Mouse (Mus musculus): ENCODE results near the gene Eya2. TPM values are rescaled to one million over a fixed set of nuclear protein-coding genes. Genes with fewer than 3 reads are reported as not detected.

The Eya2 gene
- total and polyA plus RNA-seq, 3 experiments = not detected

DNA sequence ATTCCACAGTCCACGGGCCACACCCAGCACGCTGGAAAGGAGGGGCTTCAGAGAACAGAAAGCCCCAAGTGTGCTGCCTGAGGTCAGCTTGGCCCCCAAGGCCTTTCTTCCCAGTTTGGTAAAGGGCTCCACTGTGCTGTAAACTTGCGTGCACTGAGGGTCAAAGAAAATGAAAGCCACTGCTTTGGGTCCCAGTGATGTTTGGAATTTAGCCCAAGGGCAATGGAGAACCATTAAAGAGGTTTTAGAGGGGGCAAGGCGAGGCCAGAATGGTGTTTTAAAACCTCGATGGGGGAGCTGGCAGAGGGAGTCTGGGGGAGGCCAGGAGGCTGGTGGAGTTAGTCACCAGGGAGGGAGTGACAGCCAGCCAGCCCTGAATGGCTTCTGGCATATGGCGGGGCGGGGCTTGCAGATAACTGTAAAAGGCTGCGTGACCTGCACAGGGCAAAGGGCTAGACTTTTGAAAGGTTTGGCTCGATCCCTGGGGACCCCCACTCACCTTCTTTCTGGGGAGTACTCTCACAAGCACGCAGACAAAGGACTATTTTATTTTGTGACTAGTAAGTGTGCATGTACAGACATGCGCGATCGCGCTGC, 47.2 kb downstream of the Eya2 start:
- no peak overlapping the region for H3K27ac ChIP-seq (ENCODE audit: control insufficient read depth, low read depth, low read length)
- H3K27me3 ChIP-seq (ENCODE audit: control insufficient read depth in 1 of 2, insufficient read depth in 2 of 2, low read length in 2 of 2) = no peaks in the 10 kb centered on the region
- no peaks in the 10 kb centered on the region for H3K9me3 ChIP-seq (replicated peaks; ENCODE audit: insufficient read depth, low read length)
- no peak overlapping the region for H3K4me3 ChIP-seq (ENCODE audit: control insufficient read depth in 1 of 2, insufficient read depth in 1 of 2, low read depth in 2 of 2, low read length in 2 of 2)
- no peaks in the 10 kb centered on the region for H3K36me3 ChIP-seq (ENCODE audit: control insufficient read depth in 1 of 2, insufficient read depth in 2 of 2, low read length in 2 of 2)
- DNase-seq (ENCODE audit: low read depth, low spot score) = no peak
- no peak for TF ChIP-seq RCOR1 (IDR thresholded peaks at IDR 0.05; ENCODE audit: low read depth, low read length)
- TF ChIP-seq ZKSCAN1 (IDR thresholded peaks at IDR 0.05; ENCODE audit: low read depth, low read length) = no peak
- no peak for TF ChIP-seq SIN3A (IDR thresholded peaks at IDR 0.05; ENCODE audit: low read length)
- TF ChIP-seq MXI1 (IDR thresholded peaks at IDR 0.05; ENCODE audit: low read depth, low read length) = no peak
- no peak for TF ChIP-seq HCFC1 (IDR thresholded peaks at IDR 0.05; ENCODE audit: low read depth, low read length)
- no peaks in the 10 kb centered on the region for H3K79me2 ChIP-seq (ENCODE audit: control insufficient read depth, insufficient read depth, low read length, poor library complexity)
- H3K9ac ChIP-seq (ENCODE audit: control insufficient read depth, low read depth, low read length, poor library complexity, severe bottlenecking) = no peak overlapping the region
- H3K4me1 ChIP-seq (ENCODE audit: control insufficient read depth in 1 of 2, insufficient read depth in 2 of 2, low read length in 2 of 2) = no peaks in the 10 kb centered on the region

DNA sequence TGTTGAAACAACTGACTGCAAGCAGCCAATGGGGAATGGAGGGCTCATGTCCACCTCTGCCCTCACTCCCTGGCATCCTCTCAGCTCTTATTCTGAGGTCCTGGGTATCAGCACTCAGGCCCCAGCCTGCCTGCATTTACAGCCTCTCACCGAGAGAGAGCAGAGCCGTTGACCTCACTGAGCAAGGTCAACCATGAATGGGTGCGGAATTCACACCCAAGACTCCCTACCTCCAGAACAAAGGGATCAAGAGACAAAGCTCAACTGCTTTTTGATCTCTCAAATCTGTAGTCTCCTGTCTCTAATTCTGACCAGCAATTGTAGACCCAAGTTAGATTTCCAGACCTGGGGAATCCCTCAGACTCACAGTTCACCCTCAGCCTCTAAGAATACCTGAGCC, 48.8 kb downstream of the Eya2 start:
- TF ChIP-seq NELFE (IDR thresholded peaks at IDR 0.05; ENCODE audit: low read depth, low read length) = no peak
- no peak for TF ChIP-seq HCFC1 (IDR thresholded peaks at IDR 0.05; ENCODE audit: low read depth, low read length)
- no peak for TF ChIP-seq POLR2AphosphoS5 (IDR thresholded peaks at IDR 0.05; ENCODE audit: borderline replicate concordance, low read depth, low read length)
- TF ChIP-seq SMC3 (IDR thresholded peaks at IDR 0.05; ENCODE audit: low read depth, low read length) = no peak
- TF ChIP-seq MYB (IDR thresholded peaks at IDR 0.05; ENCODE audit: low read depth, low read length) = no peak
- TF ChIP-seq KAT2A (conservative IDR thresholded peaks at IDR 0.05; ENCODE audit: low read depth, low read length) = no peak
- no peak for TF ChIP-seq UBTF (IDR thresholded peaks at IDR 0.05; ENCODE audit: borderline replicate concordance, insufficient read depth, low read depth, low read length)
- TF ChIP-seq NRF1 (IDR thresholded peaks at IDR 0.05; ENCODE audit: insufficient read depth, low read depth, low read length, poor library complexity, severe bottlenecking) = no peak
- TF ChIP-seq ETS1 (IDR thresholded peaks at IDR 0.05; ENCODE audit: low read depth, low read length) = no peak
- TF ChIP-seq POLR2AphosphoS2 (IDR thresholded peaks at IDR 0.05; ENCODE audit: low read length) = no peak
- TF ChIP-seq ZNF384 (IDR thresholded peaks at IDR 0.05; ENCODE audit: low read depth, low read length) = no peak
- Histone ChIP-seq H3K4me1 (ENCODE audit: control insufficient read depth in 1 of 2, insufficient read depth in 2 of 2, low read length in 2 of 2) (no peaks in the 10 kb centered on the region), H3K27ac (ENCODE audit: control insufficient read depth, low read depth, low read length) (no peak overlapping the region), H3K9ac (ENCODE audit: control insufficient read depth, low read depth, low read length, poor library complexity, severe bottlenecking) (no peak overlapping the region), H3K79me2 (ENCODE audit: control insufficient read depth, insufficient read depth, low read length, poor library complexity) (no peaks in the 10 kb centered on the region), H3K36me3 (ENCODE audit: control insufficient read depth in 1 of 2, insufficient read depth in 2 of 2, low read length in 2 of 2) (no peaks in the 10 kb centered on the region), H3K4me3 (ENCODE audit: control insufficient read depth in 1 of 2, insufficient read depth in 1 of 2, low read depth in 2 of 2, low read length in 2 of 2) (no peak overlapping the region), H3K27me3 (ENCODE audit: control insufficient read depth in 1 of 2, insufficient read depth in 2 of 2, low read length in 2 of 2) (no peaks in the 10 kb centered on the region), H3K9me3 (replicated peaks; ENCODE audit: insufficient read depth, low read length) (no peaks in the 10 kb centered on the region)
- DNase-seq (ENCODE audit: low read depth, low spot score) = no peak
